Mouse (Mus musculus) spleen, adult 2 months (tissue): Measurements from ENCODE around the gene Tnfrsf1b.

Experiments
- CTCF ChIP-seq: fragments of 200-500 bp; IDR thresholded peaks from 2 replicates; pipeline ENCODE4 v1.5.1; 2011; ENCODE audit warnings: mild to moderate bottlenecking, inconsistent platforms; ENCODE audit not compliant: insufficient read depth, insufficient read length, insufficient replicate concordance; ENCODE audit errors: extremely low read depth
- POLR2A ChIP-seq: fragments of 200-500 bp; IDR thresholded peaks from 2 replicates; pipeline ENCODE4 v1.6.1; 2011; ENCODE audit warnings: low read depth, low read length, inconsistent platforms

- TF ChIP-seq POLR2A (no peak), CTCF (no peak)
Measured at GRCm38 (mm10) chr4:145210564-145210963, 36.1 kb downstream of the Tnfrsf1b start.
